8 mouse cellular contexts compared by ENCODE assay signal in genomic region chr3:51223556-51223955, GRCm38 (mm10). TPM values are rescaled to one million over a fixed set of nuclear protein-coding genes. Genes with fewer than 3 reads are reported as not detected.
A peak's percentile ranks its signal among the peaks of the same experiment; 100 is the strongest.
DNase-seq lines count a peak whose midpoint lies in the region; ATAC-seq lines count a peak whose summit lies in the region.

No protein-coding gene starts in this region.

- WGBS in heart, embryonic 14.5 days, result 43% methylated on average over 5 of the region's 5 CpGs
- 16% methylated on average over 5 of the region's 5 CpGs for WGBS in hindbrain, embryonic 12.5 days
- 22% methylated on average over 5 of the region's 5 CpGs for WGBS in midbrain, embryonic 12.5 days

- peak overlapping the region; percentile 94 for H3K9ac ChIP-seq in heart, embryonic 14.5 days (ENCODE audit: low read length)
- H3K9ac ChIP-seq in hindbrain, embryonic 12.5 days, result no peak overlapping the region
- H3K9ac ChIP-seq in midbrain, embryonic 12.5 days (replicated peaks), result peak overlapping the region; percentile 94; the same call in 1 of the 2 replicates

- peak overlapping the region; percentile 80 for H3K4me2 ChIP-seq in heart, embryonic 14.5 days (ENCODE audit: low read length)
- H3K4me2 ChIP-seq in hindbrain, embryonic 12.5 days (replicated peaks), result peak overlapping the region; percentile 72
- peak overlapping the region; percentile 78 for H3K4me2 ChIP-seq in midbrain, embryonic 12.5 days (replicated peaks)

- peaks cover 20 to 49% of the 10 kb centered on the region in 2 experiments for H3K4me1 ChIP-seq in heart, embryonic 14.5 days (ENCODE audit: control insufficient read depth in 2 of 2, insufficient read depth in 2 of 2, low read length in 2 of 2)
- peaks cover 22% of the 10 kb centered on the region for H3K4me1 ChIP-seq in hindbrain, embryonic 12.5 days
- peaks cover 16% of the 10 kb centered on the region for H3K4me1 ChIP-seq in midbrain, embryonic 12.5 days

- H3K27ac ChIP-seq in heart, embryonic 14.5 days (replicated peaks in 1 of 2; ENCODE audit: control insufficient read depth in 1 of 2, insufficient read depth in 1 of 2, low read depth in 2 of 2, low read length in 2 of 2), result peak overlapping the region in 1 of 2 experiments; percentile 97; a peak in 2 of 4 replicates
- no peak overlapping the region for H3K27ac ChIP-seq in hindbrain, embryonic 12.5 days
- H3K27ac ChIP-seq in midbrain, embryonic 12.5 days (replicated peaks), result peak overlapping the region; percentile 96; the same call in 1 of the 2 replicates

- no peak for ATAC-seq in heart, embryonic 14.5 days (ENCODE audit: insufficient number of reproducible peaks, insufficient read depth, low FRiP score, low read depth)
- no peak for ATAC-seq in hindbrain, embryonic 12.5 days (ENCODE audit: low FRiP score)
- no peak for ATAC-seq in midbrain, embryonic 12.5 days (ENCODE audit: low FRiP score, low read depth)

- no peaks in the 10 kb centered on the region for H3K27me3 ChIP-seq in heart, embryonic 14.5 days (ENCODE audit: control insufficient read depth, insufficient read depth, low read length)
- H3K27me3 ChIP-seq in hindbrain, embryonic 12.5 days, result no peaks in the 10 kb centered on the region
- peaks cover 8% of the 10 kb centered on the region; the same call in 1 of the 2 replicates for H3K27me3 ChIP-seq in midbrain, embryonic 12.5 days

- 0 out of 2 replicates have a peak, but pooled peaks cover 3% of the 10 kb centered on the region for H3K36me3 ChIP-seq in heart, embryonic 14.5 days (ENCODE audit: control insufficient read depth, insufficient read depth, low read length)
- no peaks in the 10 kb centered on the region for H3K36me3 ChIP-seq in hindbrain, embryonic 12.5 days
- no peaks in the 10 kb centered on the region for H3K36me3 ChIP-seq in midbrain, embryonic 12.5 days

- no peaks in the 10 kb centered on the region for H3K9me3 ChIP-seq in heart, embryonic 14.5 days (ENCODE audit: control insufficient read depth, low read length)
- no peaks in the 10 kb centered on the region for H3K9me3 ChIP-seq in hindbrain, embryonic 12.5 days (replicated peaks)
- no peaks in the 10 kb centered on the region for H3K9me3 ChIP-seq in midbrain, embryonic 12.5 days

- no peak for DNase-seq in heart, adult 8-10 months (ENCODE audit: low spot score)
- DNase-seq in ZHBTc4 (ENCODE audit: low read depth, low spot score) (peak; percentile 36), adipocyte (ENCODE audit: low spot score) (no peak)
- DNase-seq in layer of hippocampus, postnatal 10 days (ENCODE audit: low spot score in 2 of 2), result no peak
- DNase-seq in layer of hippocampus, adult 9-11 months, result no peak

- H3K4me3 ChIP-seq in heart, embryonic 14.5 days (ENCODE audit: control insufficient read depth in 1 of 2, insufficient read depth in 1 of 2, low read depth in 1 of 2, low read length in 2 of 2), result peak overlapping the region in 1 of 2 experiments; percentile 82; a peak in 2 of 4 replicates
- peak overlapping the region; percentile 91; the same call in 1 of the 2 replicates for H3K4me3 ChIP-seq in hindbrain, embryonic 12.5 days
- H3K4me3 ChIP-seq in midbrain, embryonic 12.5 days, result no peak overlapping the region

RNA-seq across cellular contexts. Expression of gene Noct, which starts 0.7 kb away (rescaled TPM):
- 11.0 and 12.0 TPM in 2 replicates for polyA plus RNA-seq in heart, embryonic 14.5 days (2014; fragmentation: Nextera tagmentation; extraction: Ambion mirVana)
- 10 to 100 TPM; 32.2 to 45.2 (median 41.6) TPM for total RNA-seq in heart, adult 8-10 months (2022)
- polyA plus RNA-seq in hindbrain, embryonic 12.5 days (2016; fragmentation: Nextera tagmentation; extraction: Ambion mirVana), result 18.5 and 19.3 TPM in 2 replicates
- 15.4 and 16.0 TPM in 2 replicates for polyA plus RNA-seq in midbrain, embryonic 12.5 days (2016; fragmentation: Nextera tagmentation; extraction: Ambion mirVana)
- 10 to 100 TPM; 52.4 to 53.9 TPM for total RNA-seq in layer of hippocampus, postnatal 10 days (2021)
